Mouse (Mus musculus) spleen, adult 12 weeks (tissue): Measurements from ENCODE around the gene 1810062G17Rik.

ENCODE experiments used
- DNase-seq: peaks from one replicate; pipeline ENCODE4 v3.0.0; 2022; ENCODE audit warnings: low spot score

1810062G17Rik gene

DNA sequence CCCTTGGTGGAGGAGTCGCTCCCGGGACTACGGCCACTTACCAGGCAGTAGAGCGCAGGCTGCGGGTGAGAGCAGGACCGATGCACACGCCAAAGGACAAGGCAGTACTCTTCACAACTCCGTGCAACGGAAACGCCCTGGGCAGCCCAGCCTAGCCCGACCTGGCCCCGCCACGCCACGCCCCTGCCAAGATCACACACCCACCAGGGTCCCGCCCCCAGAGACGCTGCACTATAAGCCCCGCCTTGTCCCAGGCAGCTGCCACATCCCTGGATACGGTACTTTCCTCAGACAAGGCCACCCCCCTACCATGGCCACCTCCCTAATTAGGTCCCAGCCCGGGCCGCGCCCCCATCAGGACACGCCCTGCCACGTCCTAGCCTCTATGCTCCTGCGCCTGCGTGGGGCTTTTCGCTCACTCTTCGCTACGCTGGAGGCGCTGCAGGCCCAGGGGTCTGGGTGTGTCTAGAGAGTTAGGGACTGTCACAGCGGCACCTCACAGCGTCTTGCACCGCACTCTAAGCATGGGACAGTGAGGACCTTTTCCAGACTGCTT, at the start of gene 1810062G17Rik, which contains the start of gene Anxa5:
TSS of gene 1810062G17Rik (plus strand) at position 406 of the 556 bp plus-strand sequence.
TSS of gene Anxa5 (minus strand) at position 363 of the 556 bp plus-strand sequence.
- DNase-seq, result peak; percentile 91

DNA sequence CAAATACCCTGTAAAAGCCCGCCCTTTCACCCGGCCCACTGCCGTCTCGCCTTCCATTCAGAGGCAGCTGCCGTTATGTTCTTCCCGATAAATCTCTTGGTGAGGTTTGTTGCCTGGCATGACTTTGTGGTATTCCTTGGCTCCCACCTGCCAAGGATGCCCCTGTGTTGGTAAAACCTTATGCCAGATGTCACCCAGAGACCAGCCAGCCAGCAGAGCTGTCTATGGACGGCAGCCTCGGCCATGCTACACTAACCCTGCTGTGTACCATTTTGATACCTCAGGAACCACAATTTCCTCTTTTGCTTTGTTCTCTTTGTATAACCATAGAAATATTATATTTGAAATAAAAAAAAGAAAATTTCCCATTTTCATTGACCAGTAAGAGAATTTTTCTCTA, 48.4 kb upstream of the 1810062G17Rik start:
- DNase-seq, result no peak

DNA sequence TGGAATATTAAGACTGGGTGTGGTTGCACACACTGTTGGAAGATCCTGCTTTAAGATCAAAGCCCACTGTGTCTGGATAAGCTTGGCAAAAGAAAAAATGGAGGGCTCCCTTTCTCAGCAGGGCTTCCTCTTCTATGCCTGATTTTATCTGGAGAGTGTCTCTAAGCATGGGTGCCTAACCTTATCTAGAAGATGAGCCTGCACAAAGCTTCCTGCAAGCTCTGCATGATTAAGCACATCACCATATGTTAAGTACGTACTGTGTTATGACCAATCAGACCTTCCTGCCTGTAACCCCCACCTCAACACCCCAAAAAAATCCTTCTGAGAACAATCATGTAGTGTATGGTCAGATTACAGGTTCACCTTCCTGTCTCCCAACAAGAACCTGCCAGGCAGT, 45.4 kb upstream of the 1810062G17Rik start:
- DNase-seq, result no peak

DNA sequence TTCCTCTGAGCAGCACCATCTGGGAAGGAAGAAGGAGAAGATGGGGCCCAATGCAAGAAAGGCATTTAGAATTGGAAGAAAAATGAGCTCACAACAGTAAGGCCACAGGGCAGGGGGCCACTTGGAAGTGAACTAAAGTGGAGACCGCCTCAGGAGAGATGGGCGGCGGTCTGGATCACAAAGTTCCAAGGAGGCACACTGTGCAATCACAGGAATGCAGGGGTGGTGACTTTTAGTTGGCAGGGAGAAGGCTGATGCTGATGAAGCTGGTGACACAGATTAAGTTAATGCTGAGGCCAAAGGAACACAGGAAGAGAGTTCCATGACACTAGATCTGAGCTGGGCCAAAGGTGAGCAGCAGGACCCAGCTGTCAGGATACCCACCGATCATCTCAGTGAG, 35.5 kb upstream of the 1810062G17Rik start:
- no peak for DNase-seq

DNA sequence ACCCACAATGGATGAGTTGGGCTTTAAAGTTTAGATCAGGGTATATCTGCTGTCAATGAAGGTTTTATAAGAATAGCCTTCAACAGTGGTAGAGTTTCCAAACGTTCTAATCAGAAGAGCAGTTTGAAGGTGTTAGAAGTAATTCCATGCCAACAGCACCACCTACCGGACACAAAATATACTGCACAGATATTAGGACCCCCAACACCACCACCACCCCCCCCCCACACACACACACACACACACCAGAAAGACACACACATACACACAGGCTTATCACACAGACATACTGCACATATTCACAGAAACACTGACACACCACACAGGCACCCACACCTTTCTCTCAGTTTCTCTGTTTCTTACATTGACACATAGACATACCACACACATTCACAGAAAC, 33.3 kb upstream of the 1810062G17Rik start:
- DNase-seq, result no peak

GRCm38 (mm10) chr3:36446041-36446440, 29.7 kb upstream of the 1810062G17Rik start:
- DNase-seq, result no peak

DNA sequence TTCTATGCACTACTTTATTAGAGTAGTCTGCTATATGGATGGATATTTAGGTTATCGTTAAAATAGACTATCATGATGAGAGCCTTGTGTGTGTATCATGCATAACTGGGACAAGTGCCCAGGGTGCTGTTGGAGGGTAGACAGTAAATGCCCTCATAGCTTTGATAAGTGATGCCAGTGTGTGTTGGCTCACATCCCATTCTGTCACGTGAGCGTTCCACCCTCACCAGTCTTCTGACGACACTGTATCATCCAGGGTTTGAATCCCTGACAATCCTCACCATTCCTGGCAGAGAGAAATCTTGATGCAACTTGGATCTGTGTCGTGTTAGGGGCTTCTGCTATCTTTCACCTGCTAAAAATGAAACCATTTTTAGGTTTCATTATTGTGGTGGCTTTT, 29.2 kb upstream of the 1810062G17Rik start:
- DNase-seq, result no peak

DNA sequence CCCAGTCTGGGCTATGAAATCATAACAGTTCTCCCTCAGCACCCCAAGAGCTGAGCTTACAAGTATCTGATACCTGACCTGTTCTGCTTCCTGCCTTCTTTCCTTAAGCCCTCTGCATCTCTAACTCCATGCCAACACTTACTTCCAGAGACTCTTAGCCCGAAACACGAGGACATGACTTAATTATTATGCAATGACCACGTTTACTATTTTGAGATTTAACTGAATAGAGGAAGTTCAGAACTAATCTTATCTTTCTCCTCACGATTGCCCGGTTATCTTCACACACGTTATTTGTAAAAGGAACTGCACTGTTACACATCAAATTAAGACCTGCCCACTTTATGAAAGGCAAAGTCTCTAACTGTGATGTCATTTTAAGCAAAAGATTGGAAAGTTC, 28.8 kb upstream of the 1810062G17Rik start:
- no peak for DNase-seq

DNA sequence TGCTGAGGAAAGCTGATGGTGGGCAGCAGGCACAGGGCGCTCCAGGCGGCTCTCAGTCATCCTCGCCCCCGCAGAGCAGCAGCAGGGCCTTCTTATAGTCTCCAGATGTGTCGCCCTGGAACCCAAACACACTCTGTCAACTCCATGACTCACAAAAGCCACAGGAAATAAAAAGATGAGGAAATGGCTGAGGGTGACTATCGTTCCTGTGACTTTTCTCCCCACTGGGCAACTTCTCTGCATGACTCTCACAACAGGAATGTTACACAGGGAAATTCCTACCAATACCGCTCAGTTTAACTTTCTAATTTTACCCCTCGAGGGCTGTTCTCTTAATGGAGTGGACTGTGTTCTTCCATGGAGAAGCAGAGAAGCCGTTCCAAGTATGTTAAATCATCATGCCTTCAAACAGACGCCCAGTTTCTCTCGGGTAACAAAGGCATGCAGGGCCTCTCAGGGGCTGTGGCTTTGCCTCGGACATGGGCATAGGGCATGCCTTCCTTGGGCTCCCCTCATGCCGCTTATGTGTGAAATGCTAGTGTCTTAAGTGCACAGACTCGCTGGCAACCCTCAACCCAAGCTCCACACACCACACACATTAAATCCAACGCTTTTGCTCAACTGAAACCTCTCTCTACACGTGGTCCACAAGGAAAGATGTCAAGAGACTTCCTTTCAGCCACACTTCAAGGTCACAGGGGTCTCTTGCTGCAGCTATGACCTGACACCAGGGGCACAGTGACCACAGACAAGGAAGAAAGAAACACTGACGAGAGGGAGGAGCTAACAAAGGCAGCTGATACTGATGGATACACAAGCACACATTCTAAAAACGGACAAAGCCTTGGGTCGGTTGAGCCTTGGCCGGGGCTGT, 26.2 kb upstream of the 1810062G17Rik start:
- DNase-seq, result no peak

- DNase-seq, result no peak
Measured at GRCm38 (mm10) chr3:36452502-36452901, 23.2 kb upstream of the 1810062G17Rik start.

GRCm38 (mm10) chr3:36455124-36455523, 20.6 kb upstream of the 1810062G17Rik start:
- no peak for DNase-seq

GRCm38 (mm10) chr3:36455566-36455965, 20.2 kb upstream of the 1810062G17Rik start:
- DNase-seq, result no peak

DNA sequence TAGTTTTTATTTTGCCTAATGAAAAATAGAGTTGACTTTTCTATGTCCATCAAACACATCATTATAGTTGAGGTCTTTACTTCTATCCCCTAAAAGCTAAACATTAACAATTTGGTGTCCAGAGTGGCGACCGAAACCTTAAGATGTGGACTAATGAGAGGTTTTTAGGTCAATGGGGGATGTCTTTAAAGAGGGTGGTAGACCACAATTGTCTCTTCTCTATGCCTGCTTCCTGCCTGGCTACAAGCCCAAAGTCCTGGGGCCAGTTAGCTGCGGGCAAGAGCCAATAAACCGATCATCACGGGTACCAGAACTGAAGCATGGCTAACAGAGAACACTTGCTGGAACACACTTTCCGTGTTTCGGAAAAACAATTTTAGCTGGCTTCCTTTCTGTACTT, 15.0 kb upstream of the 1810062G17Rik start:
- no peak for DNase-seq

- DNase-seq, result no peak
Measured at GRCm38 (mm10) chr3:36461819-36462218, 13.9 kb upstream of the 1810062G17Rik start.

GRCm38 (mm10) chr3:36462348-36462747, 13.4 kb upstream of the 1810062G17Rik start:
- DNase-seq, result no peak

GRCm38 (mm10) chr3:36465538-36465937, 10.2 kb upstream of the 1810062G17Rik start:
- no peak for DNase-seq

GRCm38 (mm10) chr3:36467632-36468031, 8.1 kb upstream of the 1810062G17Rik start:
- no peak for DNase-seq

- no peak for DNase-seq
Measured at GRCm38 (mm10) chr3:36468871-36469270, 6.9 kb upstream of the 1810062G17Rik start.

DNA sequence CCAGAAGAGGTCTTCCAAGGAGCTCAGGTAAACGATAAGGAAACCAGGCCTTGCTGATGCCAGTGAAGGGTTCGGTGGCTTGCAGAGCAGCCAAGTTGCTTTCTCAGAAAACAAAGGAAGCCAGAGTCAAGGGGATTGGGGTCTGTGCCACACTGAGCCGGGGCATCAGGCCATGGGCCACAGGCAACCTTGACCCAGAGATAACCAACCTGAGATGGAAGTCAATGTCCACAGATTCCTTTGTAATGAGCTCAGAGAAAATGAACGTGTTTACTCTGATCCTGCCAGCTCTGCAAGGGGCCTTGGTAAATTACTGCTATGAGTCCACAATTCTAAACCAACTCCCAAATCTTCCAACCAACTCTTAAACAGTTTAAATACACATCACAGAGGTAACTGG, 3.9 kb upstream of the 1810062G17Rik start:
- no peak for DNase-seq

GRCm38 (mm10) chr3:36473222-36473621, 2.5 kb upstream of the 1810062G17Rik start:
- DNase-seq, result no peak

DNA sequence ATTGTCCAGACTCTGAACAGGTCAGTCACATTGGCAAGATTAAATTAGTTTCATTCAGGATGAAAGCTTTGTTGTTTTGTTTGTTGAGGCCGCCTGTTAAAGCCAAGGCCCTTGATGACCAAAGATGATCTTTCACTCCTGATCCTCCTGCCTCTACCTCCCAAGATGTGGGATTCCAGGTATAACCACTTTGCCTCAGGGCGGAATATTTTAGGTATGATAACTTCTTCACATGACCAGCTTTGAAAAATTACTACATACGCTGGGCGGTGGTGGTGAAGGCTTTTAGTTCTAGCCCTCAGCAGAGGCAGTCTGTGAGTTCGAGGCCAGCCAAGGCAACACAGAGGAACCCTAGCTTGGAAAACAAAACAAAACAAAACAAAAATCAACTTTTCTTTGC, 1.3 kb upstream of the 1810062G17Rik start:
- no peak for DNase-seq

DNA sequence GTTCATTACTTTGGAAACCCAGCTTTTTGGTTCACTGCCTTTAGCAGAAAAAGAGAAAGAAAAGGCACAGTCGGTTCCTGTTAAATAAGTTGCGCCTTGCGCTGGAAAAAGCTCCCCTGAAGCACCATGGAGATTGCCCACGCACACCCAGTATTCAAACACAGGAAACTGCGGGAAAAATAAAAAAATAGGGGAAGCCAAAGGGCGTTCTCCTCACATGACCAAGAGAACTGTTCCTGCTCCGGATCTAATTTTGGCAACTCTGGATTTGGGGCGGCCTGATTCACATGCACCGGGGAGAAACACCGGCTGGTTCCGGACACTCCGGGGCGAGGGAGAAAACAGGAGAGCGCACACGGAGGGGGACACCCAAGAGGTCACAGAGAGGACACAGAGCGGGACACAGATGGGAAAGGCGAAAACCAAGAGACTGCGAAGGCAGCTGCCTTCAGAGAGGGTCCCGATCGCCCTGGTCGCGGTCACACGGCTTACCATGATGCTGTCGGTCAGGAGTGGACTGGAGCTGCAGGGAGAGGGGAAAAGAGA, 726 bp upstream of the 1810062G17Rik start:
- peak; percentile 7 for DNase-seq
